Mouse (Mus musculus) MEL (cell line): Measurements from ENCODE around the gene Gm20388.

Experiments used
- MAX ChIP-seq: IDR thresholded peaks from 2 replicates; pipeline ENCODE4 v1.6.1; 2011; ENCODE audit warnings: low read length, improper control_type of control experiment
- USF1 ChIP-seq: IDR thresholded peaks from 2 replicates; pipeline ENCODE4 v1.6.1; 2014; ENCODE audit warnings: low read depth, mild to moderate bottlenecking, inconsistent platforms, low read length, improper control_type of control experiment, moderate library complexity

DNA sequence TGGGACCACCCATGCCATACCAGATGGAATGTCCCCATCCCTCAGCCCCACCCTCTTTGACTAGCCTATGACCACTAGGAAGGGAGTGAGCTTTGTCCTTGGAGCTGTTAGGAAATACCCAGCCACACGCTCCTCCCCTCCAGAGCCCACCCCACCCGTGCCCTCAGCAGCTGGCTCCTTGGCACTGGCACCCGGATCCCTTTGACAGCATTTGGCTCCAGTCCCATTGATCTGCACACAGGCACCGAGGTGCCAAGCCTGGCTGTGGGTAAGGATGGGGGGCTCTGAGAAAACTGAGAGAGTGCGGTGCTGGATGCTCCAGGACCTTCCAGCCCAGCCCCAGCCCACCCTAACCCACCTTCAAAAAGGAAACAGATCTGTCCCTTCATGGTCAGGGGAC lies 2840.7 kb downstream of the Gm20388 start:
- TF ChIP-seq USF1, result no peak
- TF ChIP-seq MAX, result no peak
